Mouse (Mus musculus): ENCODE results near the gene Cmss1.

The Cmss1 gene

GRCm38 (mm10) chr16:57393161-57393560, 213.5 kb downstream of the Cmss1 start:
- DNase-seq (ENCODE audit: inconsistent age in 2 of 2, low spot score in 1 of 2): no peak

- no peak for DNase-seq (ENCODE audit: inconsistent age in 2 of 2, low spot score in 1 of 2)
These were observed 214.2 kb downstream of the Cmss1 start for GRCm38 (mm10) chr16:57392461-57392860.

GRCm38 (mm10) chr16:57391171-57391570, 215.5 kb downstream of the Cmss1 start:
- peak; percentile 99 to 100 for DNase-seq (ENCODE audit: inconsistent age in 2 of 2, low spot score in 1 of 2)

- no peak for DNase-seq (ENCODE audit: inconsistent age in 2 of 2, low spot score in 1 of 2)
These were observed 217.0 kb downstream of the Cmss1 start for GRCm38 (mm10) chr16:57389566-57390251.

- DNase-seq (ENCODE audit: inconsistent age in 2 of 2, low spot score in 1 of 2): no peak
These were observed 222.4 kb downstream of the Cmss1 start for GRCm38 (mm10) chr16:57384274-57384673.

- DNase-seq (ENCODE audit: inconsistent age in 2 of 2, low spot score in 1 of 2): no peak
These were observed 223.2 kb downstream of the Cmss1 start for GRCm38 (mm10) chr16:57383266-57383971.

GRCm38 (mm10) chr16:57378631-57379330, 227.9 kb downstream of the Cmss1 start:
- DNase-seq (ENCODE audit: inconsistent age in 2 of 2, low spot score in 1 of 2): no peak

- no peak for DNase-seq (ENCODE audit: inconsistent age in 2 of 2, low spot score in 1 of 2)
These were observed 231.3 kb downstream of the Cmss1 start for GRCm38 (mm10) chr16:57375248-57375837.

GRCm38 (mm10) chr16:57372156-57372555, 234.5 kb downstream of the Cmss1 start:
- no peak for DNase-seq (ENCODE audit: inconsistent age in 2 of 2, low spot score in 1 of 2)

- DNase-seq (ENCODE audit: inconsistent age in 2 of 2, low spot score in 1 of 2): peak in 1 of 2 experiments; percentile 67
These were observed 236.7 kb downstream of the Cmss1 start for GRCm38 (mm10) chr16:57369846-57370496.

GRCm38 (mm10) chr16:57366941-57367694, 239.5 kb downstream of the Cmss1 start:
- DNase-seq (ENCODE audit: inconsistent age in 2 of 2, low spot score in 1 of 2): no peak

GRCm38 (mm10) chr16:57366141-57366540, 240.5 kb downstream of the Cmss1 start:
- peak; percentile 66 to 89 for DNase-seq (ENCODE audit: inconsistent age in 2 of 2, low spot score in 1 of 2)

- DNase-seq (ENCODE audit: inconsistent age in 2 of 2, low spot score in 1 of 2): no peak
These were observed 242.2 kb downstream of the Cmss1 start for GRCm38 (mm10) chr16:57364498-57364897.

GRCm38 (mm10) chr16:57362679-57363401, 243.8 kb downstream of the Cmss1 start:
- peak; percentile 85 to 89 for DNase-seq (ENCODE audit: inconsistent age in 2 of 2, low spot score in 1 of 2)

- DNase-seq (ENCODE audit: inconsistent age in 2 of 2, low spot score in 1 of 2): no peak
These were observed 245.9 kb downstream of the Cmss1 start for GRCm38 (mm10) chr16:57360785-57361184.

- DNase-seq (ENCODE audit: inconsistent age in 2 of 2, low spot score in 1 of 2): peak in 1 of 2 experiments; percentile 14
These were observed 247.4 kb downstream of the Cmss1 start for GRCm38 (mm10) chr16:57359251-57359650.

GRCm38 (mm10) chr16:57357011-57357410, 249.7 kb downstream of the Cmss1 start:
- no peak for DNase-seq (ENCODE audit: inconsistent age in 2 of 2, low spot score in 1 of 2)

GRCm38 (mm10) chr16:57356454-57356853, 250.2 kb downstream of the Cmss1 start:
- DNase-seq (ENCODE audit: inconsistent age in 2 of 2, low spot score in 1 of 2): no peak

GRCm38 (mm10) chr16:57353932-57354331, 252.7 kb downstream of the Cmss1 start:
- DNase-seq (ENCODE audit: inconsistent age in 2 of 2, low spot score in 1 of 2): no peak
